Mouse (Mus musculus) testis, adult 2 months (tissue): ENCODE data around the gene Elavl3.

ENCODE experiments used
- CTCF ChIP-seq: fragments of 200-500 bp; IDR thresholded peaks from 2 replicates; pipeline ENCODE4 v1.5.1; 2012; ENCODE audit warnings: low read depth, mild to moderate bottlenecking, inconsistent platforms, low read length, moderate library complexity; ENCODE audit not compliant: control insufficient read depth, insufficient read depth, insufficient replicate concordance
- POLR2A ChIP-seq: fragments of 200-500 bp; IDR thresholded peaks from 2 replicates; pipeline ENCODE4 v1.6.1; 2012; ENCODE audit warnings: low read depth, mild to moderate bottlenecking, inconsistent platforms, low read length, moderate library complexity; ENCODE audit not compliant: control insufficient read depth

- no peak for TF ChIP-seq CTCF
- no peak for TF ChIP-seq POLR2A
Measured at GRCm38 (mm10) chr9:22069881-22070553, 18.2 kb upstream of the Elavl3 start.
